Mouse (Mus musculus): ENCODE measurements around the gene Kmt5c.
"Not testable (repeated sequence)": the region's sequence is repeated elsewhere in the genome, so short reads cannot be mapped to it uniquely, and the experiment has no call there.

Gene Kmt5c

DNA sequence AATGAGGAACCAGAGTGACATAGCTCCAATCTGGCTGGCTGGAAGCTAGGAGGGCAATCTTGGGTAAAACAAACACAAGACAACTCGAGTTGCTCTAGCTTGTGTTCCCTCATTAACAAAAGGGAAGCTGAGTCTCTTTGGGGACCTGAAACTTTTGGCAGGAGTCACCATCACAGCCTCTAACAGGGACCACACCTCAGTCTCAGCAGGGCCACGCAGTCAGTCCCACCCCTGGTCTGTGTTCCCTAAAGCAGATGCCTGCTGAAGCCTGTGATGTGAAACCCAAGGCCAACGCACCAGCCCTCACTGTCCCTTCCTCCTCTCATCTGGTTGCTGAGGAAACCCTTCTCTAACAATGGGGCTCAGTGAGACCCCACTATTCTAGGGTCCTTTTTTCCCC lies 42.2 kb downstream of the Kmt5c start:
- in situ Hi-C loops (cut with MboI; ENCODE audit: low pct_unique_long_range_greater_than_20kb in 1 of 2, low sequenced_read_pairs in 2 of 2, unreplicated experiment in 1 of 2): no loop called here

DNA sequence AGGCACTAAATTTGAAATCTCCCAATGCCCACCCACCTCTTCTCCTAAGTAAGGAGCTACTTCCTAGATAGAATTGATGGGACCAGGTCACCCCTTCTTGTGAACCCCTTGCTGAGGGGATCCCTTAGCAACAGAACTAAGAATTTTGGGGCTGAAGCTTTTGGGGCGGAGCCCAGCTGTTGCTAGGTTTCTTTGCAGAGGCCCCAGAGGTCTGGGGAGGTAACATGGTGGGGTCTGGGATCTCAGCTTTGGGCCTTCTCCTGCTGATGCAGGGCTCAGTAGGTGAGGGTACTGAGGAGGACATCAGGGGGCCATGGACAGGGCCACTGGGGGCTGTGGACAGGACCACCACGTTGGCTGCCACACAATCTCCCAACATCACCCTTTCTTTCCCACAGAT lies 42.8 kb downstream of the Kmt5c start, which contains the start of the genes Il11 and Tmem190:
Gene Il11, minus strand, starts transcription at position 101 of the 400 bp plus-strand sequence.
Gene Tmem190, plus strand, starts transcription at position 179 of the 400 bp plus-strand sequence.
- in situ Hi-C loops (cut with MboI; ENCODE audit: low pct_unique_long_range_greater_than_20kb in 1 of 2, low sequenced_read_pairs in 2 of 2, unreplicated experiment in 1 of 2): no loop called here

DNA sequence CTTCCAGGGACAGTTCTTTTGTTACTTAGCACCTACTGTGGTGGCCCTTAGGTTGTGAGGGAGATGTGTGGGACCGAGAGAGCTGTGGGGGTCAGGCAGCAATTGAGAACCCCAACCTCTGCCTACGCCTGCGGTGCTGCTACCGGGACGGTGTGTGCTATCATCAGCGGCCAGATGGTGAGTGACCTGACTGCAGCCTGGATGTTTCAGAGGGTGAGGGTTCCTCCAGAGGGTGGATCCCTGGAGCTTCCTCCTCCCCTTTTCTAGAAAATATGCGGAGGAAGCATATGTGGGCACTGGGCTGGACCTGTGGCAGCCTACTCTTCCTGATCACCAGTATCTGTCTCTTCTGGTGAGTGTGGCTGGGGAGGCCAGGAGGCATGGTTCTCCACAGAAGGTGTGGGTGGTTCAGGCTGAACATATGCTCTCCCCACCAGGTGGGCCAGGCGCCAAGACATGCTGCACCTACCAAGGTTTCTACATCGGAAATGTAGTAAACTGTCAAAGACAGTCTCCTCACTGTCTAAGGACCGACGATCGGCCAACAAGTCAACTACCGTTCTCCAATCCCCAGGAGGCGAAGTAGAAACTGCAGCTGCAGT lies 43.9 kb downstream of the Kmt5c start:
- in situ Hi-C loops (cut with MboI; ENCODE audit: low pct_unique_long_range_greater_than_20kb in 1 of 2, low sequenced_read_pairs in 2 of 2, unreplicated experiment in 1 of 2): no loop called here

DNA sequence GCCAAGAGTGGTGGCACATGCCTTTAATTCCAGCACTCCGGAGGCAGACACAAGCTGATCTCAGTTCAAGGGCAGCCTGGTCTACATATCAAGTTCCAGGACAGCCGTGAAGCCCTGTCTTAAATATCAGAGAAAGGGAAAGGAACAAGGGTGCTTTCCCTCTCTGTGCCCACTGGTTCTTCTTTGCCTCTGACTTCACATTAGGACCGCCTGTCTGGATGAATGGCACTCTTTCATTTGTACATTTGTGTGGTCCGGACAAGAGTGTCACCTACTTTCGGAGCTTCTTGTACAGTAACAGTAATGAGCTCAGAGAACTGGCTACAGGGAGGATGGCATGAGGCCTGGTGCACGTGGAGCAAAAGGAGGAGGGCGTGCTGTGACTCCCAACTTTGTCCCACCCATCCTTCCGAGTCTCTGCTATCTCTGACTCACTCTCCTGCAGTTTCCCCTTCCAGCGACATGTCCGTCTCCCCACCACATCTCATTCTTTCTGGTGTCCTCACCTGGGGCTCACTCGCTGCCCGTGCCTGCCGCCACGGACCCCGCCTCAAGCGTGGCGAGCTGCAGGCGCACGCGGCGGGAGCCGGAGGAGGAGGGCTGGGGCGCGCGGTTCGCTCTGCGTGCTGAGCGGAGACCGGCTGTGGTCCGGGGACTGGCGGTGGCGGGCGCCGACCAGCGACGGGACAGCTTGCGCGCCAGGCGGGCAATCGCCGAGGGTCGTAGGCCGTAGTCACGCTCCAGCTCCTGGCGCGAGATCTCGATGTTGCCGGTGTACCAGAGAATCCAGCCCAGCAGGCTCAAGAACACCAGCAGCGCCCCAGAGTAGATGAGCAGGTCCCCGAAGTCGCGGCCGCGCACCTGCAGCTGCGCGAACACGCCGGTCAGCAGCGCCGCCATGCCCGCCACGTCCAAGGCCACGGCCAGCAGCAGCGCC lies 48.9 kb downstream of the Kmt5c start:
- in situ Hi-C loops (cut with MboI; ENCODE audit: low pct_unique_long_range_greater_than_20kb in 1 of 2, low sequenced_read_pairs in 2 of 2, unreplicated experiment in 1 of 2): no loop called here

DNA sequence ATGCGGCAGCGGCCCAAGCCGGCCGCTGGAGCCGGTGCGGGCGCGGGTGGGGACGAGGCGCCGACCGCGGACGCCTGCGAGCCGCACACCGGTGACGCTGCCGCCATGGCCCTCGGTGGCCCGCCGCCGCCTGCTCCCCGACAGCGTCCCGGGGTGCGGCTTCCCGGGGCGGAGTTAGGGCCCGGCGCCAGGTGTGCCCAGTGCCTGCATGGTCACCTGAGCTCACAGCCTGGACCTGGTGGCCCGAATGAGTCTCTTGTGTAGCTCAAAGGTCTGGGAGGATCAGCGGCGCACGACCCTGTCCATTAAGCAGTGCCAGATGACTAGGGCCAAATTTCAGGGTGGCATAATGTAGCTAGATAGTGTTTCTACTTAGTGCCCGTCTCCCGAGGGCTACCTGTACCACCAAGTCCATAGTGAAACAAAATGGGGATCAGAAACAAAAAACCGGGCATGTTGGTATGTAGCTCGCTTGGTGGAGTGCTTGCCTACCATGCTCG lies 49.6 kb downstream of the Kmt5c start, which contains the start of gene Tmem238:
Gene Tmem238, minus strand, starts transcription at position 221 of the 500 bp plus-strand sequence.
- in situ Hi-C loops (cut with MboI; ENCODE audit: low pct_unique_long_range_greater_than_20kb in 1 of 2, low sequenced_read_pairs in 2 of 2, unreplicated experiment in 1 of 2): no loop called here

DNA sequence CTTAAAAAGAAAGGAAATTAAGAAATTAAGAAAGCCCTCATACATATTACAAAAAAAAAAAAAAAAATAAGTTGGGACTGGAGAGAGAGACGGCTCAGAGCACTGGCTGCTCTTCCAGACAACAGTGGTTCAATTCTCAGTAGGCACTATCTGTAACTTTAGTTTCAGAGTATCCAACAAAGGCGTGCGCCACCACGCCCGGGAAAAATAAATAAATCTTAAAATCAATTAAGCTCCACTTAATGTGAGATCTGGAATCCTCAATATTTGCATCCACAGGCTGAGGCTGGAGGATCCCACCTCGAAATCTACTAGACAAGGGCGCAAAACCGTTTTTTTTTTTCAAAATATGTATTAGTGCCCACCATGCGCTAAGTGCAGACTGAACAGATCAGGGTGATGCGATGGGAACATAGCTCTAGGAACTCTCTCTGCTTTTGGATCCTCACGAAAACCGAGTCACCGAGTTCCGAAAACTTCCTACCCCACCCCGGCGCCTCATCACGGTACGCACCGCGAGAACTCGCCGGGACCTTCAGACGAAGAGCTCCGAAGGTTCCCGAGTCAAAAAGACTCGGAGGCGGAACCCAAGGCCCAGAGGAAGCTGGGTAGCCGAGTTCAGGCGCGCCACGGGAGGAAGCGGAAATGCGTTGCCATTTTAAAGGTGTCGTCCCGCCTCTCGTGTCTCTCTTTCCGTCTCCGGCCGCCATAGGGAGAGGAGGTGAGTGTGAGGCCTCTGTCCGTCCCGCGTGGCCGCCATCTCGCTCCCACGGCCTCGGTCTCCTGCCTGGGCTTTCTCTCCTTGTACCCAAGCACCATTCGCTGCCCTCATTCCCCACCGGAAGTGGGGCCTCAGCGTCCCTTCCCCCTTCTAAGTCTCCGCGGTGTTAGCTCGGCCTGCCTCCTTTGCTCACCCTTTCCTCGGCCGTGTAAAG lies 52.6 kb downstream of the Kmt5c start, which contains the start of gene Rpl28:
Gene Rpl28, plus strand, starts transcription at position 597 of the 935 bp plus-strand sequence.
- in situ Hi-C loops (cut with MboI; ENCODE audit: low pct_unique_long_range_greater_than_20kb in 1 of 2, low sequenced_read_pairs in 2 of 2, unreplicated experiment in 1 of 2): no loop called here

DNA sequence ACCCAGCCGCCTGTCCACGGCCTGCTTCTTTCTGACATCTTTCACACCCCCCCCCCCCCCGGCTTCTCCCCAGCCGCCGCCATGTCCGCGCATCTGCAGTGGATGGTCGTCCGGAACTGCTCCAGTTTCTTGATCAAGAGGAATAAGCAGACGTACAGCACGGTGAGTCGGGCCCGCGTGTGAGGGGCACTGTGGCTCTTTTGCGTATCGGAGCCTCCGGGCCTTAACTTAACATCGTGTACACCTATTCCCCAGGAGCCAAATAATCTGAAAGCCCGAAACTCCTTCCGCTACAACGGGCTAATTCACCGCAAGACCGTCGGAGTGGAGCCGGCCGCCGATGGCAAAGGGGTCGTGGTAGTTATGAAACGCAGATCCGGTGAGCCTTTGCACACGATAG lies 53.3 kb downstream of the Kmt5c start:
- in situ Hi-C loops (cut with MboI; ENCODE audit: low pct_unique_long_range_greater_than_20kb in 1 of 2, low sequenced_read_pairs in 2 of 2, unreplicated experiment in 1 of 2): not testable (repeated sequence)

DNA sequence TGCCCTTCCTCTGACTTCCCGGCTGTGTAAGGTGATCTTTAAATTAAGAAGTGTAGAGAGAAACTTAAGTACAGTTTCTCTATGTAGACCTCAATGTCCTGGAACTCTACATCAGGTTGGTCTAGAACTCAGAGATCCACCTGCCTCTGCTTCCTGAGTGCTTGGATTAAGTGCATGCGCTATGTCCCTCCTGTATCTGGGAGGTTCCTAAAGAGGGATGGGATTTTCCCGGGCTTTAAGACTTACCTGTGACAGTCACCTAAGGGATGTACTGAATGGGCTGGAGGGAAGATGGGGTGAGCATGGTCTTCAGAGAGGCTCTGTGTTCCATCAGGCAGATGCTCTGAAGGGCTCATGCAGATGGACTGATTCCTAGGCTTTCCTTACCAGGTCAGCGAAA lies 53.8 kb downstream of the Kmt5c start:
- in situ Hi-C loops (cut with MboI; ENCODE audit: low pct_unique_long_range_greater_than_20kb in 1 of 2, low sequenced_read_pairs in 2 of 2, unreplicated experiment in 1 of 2): no loop called here

DNA sequence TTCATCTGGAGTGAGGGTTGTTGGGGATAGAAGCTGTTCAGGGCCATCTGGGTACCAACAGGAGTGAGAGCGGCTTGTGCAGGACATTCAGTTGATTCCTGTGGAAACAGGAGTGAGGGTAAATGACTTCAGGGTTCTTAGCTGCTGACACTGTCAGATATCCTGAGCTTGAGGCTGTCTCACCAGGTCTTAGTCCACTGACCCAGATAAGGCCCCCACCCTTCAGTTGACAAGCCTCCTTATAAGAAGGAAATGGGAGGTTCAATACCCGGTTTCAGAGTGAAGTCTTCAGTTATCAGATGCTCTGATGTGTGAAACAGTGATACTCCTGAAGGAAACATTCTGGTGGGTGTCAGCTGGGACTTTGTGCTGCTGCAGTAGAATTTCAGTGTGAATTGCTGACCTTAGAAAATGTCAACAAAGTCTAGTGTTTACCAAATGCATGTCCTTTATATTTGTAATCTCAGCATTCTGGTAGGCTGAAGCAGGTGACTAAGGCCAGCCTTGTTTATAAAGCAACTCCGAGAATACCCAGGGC lies 54.8 kb downstream of the Kmt5c start:
- in situ Hi-C loops (cut with MboI; ENCODE audit: low pct_unique_long_range_greater_than_20kb in 1 of 2, low sequenced_read_pairs in 2 of 2, unreplicated experiment in 1 of 2): no loop called here

DNA sequence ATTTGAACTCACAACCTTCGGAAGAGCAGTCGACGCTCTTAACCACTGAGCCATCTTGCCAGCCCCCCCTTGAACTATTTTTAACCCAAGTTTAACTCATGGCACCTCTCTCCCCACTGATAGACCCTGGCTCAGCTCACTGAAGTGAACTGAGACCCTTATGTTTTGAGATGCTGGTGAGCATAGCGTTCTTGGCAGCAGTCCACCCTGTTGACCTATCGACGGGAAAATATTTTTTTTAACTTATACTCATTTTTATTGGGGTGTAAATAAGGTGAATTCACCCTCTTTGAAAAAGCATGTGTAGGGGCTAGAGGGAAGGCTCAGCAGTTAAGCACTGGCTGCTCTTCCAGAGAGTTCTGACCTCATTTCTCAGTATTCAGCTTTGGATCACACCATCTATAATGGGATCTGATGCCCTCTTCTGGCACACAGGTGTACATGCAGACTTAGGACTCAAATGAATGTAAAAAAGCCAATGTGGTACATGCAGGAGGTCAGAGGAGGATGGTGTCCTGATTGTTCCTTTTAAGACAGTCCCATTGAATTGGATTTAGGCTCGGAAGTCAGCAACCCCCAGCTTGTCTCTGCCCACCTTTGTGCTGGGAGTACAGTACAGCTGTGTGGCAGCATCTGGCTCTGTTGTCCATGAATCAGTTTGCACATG lies 56.0 kb downstream of the Kmt5c start:
- in situ Hi-C loops (cut with MboI; ENCODE audit: low pct_unique_long_range_greater_than_20kb in 1 of 2, low sequenced_read_pairs in 2 of 2, unreplicated experiment in 1 of 2): no loop called here
